In genomic region chr10:94501796-94502195, GRCm38 (mm10) we compare ENCODE assay signal across 18 mouse cellular contexts.
"Had no signal": no experiment of that assay in that cellular context is flagged by ENCODE, and none has a peak within 500 bp of the region (broad histone marks: within the 10 kb centered on the region; RNA-seq: fewer than 3 reads in every experiment).

No protein-coding gene starts in this region.

- ATAC-seq: liver, postnatal 0 days had no signal

- H3K4me2 ChIP-seq: liver, embryonic 11.5 days; liver, embryonic 13.5 days; liver, embryonic 15.5 days; lung, embryonic 15.5 days; midbrain, embryonic 12.5 days; neural tube, embryonic 13.5 days; neural tube, embryonic 15.5 days had no signal

- H3K27ac ChIP-seq: liver, embryonic 13.5 days; liver, embryonic 15.5 days; lung, embryonic 15.5 days; midbrain, embryonic 10.5 days; midbrain, embryonic 12.5 days had no signal

- H3K4me1 ChIP-seq: liver, embryonic 13.5 days; liver, embryonic 15.5 days had no signal

- DNase-seq: liver; liver, embryonic 13.5 days; liver, postnatal 0 days; midbrain, embryonic 14.5 days; right cerebral cortex, postnatal 25 days; right cerebral cortex, postnatal 4 days; spleen, adult 18-20 months; thymus, adult 18-20 months; thymus, postnatal 14 days; thymus, postnatal 36 days had no signal

- H3K4me3 ChIP-seq: liver, embryonic 13.5 days; liver, embryonic 15.5 days; lung, embryonic 15.5 days; midbrain, embryonic 10.5 days; midbrain, embryonic 12.5 days; myocyte; neural tube, embryonic 13.5 days; neural tube, embryonic 15.5 days had no signal

- H3K9ac ChIP-seq: liver, embryonic 13.5 days; liver, embryonic 15.5 days; liver, postnatal 0 days; lung, embryonic 15.5 days; midbrain, embryonic 12.5 days; neural tube, embryonic 13.5 days; neural tube, embryonic 15.5 days had no signal

- H3K9me3 ChIP-seq: liver, embryonic 13.5 days; liver, embryonic 15.5 days; lung, embryonic 15.5 days; midbrain, embryonic 10.5 days; midbrain, embryonic 12.5 days; neural tube, embryonic 13.5 days; neural tube, embryonic 15.5 days had no signal

- H3K36me3 ChIP-seq: liver, embryonic 13.5 days; liver, embryonic 15.5 days; lung, embryonic 15.5 days; midbrain, embryonic 10.5 days; midbrain, embryonic 12.5 days; neural tube, embryonic 13.5 days; neural tube, embryonic 15.5 days had no signal

- H3K27me3 ChIP-seq: lung, embryonic 15.5 days; midbrain, embryonic 12.5 days; neural tube, embryonic 13.5 days; neural tube, embryonic 15.5 days had no signal
